Mouse (Mus musculus): ENCODE measurements around the gene Megf6. TPM values are rescaled to one million over a fixed set of nuclear protein-coding genes. Genes with fewer than 3 reads are reported as not detected.

Megf6 gene
- polyA plus RNA-seq, 1 experiment from 2014 or later: 5.8 TPM

DNA sequence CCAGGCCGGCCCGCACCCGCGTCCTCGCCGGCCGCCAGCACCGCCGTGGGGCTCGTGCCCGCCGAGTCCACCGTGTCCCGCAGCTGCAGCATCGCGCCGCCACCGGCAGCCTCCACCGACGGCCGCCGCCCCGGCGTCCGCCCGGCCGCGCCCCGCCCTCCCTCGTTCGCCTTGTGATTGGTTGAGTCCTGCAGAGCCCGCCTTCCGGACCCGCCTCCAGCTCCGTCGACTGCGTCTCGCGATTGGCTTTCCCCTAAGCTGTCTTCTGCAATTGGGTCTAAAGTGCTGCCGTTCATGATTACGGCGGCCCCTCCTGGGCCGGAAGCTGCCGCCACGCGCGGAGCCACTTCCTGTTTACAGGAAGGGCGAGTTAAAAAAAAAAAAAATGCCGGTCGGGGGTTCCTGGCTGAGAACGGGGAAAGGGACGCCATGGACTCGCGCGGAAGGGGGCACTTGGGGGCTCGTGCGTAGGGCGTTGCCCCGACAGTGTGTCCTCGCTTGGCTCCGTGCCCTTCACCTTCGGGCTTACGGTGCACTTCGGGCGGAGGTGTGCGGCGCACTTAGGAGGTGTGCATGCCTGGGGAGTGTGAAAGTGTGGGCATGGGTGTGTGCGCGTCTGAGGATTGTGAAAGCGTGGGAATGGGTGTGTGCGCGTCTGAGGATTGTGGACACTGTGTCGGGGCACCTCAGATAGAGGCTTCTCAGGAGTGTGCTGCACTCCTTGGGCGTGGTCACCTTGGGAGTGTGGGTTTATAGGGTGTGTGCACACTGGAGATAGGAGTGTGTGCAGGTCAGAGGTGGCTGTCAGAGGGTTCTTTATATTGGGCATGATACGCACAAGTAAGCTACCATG lies 9.8 kb upstream of the Megf6 start, which contains the start of gene Tprgl:
TSS of gene Tprgl (minus strand) at position 129 of the 853 bp plus-strand sequence.
- 1% methylated on average over 75 of the region's 75 CpGs for WGBS
- Histone ChIP-seq H3K36me3 (ENCODE audit: poor library complexity, severe bottlenecking) (peaks cover 33% of the 10 kb centered on the region), H3K27ac (peak within 1 kb of the TSS; percentile 61), H3K4me3 (peak within 1 kb of the TSS; percentile 88), H3K4me1 (peaks cover 22% of the 10 kb centered on the region), H3K9me3 (replicated peaks) (no peaks in the 10 kb centered on the region), H3K4me2 (peak within 1 kb of the TSS; percentile 93), H3K27me3 (no peaks in the 10 kb centered on the region), H3K9ac (peak within 1 kb of the TSS; percentile 81)
- peak; percentile 98 for ATAC-seq

DNA sequence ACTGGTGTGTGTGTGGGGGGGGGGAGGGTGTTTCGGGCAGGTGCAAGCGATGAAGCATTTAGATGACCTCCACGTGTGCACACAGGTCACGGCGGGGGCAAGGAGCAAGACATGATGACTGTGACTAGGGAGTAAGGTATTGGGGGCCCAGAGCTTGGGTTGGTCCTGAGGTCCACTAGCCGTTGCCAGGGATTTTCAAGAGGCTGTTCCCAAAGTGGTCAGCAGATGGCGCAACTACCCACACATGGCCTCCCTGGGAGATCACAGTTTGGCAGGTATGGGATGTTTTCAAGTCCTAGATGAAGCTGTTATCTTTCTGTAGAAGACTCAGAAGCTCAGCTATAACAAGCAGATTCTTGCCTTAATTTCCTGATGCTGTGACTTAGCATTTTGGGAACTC lies 7.2 kb upstream of the Megf6 start:
- Histone ChIP-seq H3K36me3 (ENCODE audit: poor library complexity, severe bottlenecking) (peaks cover 7% of the 10 kb centered on the region), H3K4me2 (no peak overlapping the region), H3K9ac (no peak overlapping the region), H3K27me3 (peaks cover under 1% of the 10 kb centered on the region; the same call in 1 of the 2 replicates), H3K27ac (no peak overlapping the region), H3K4me1 (peaks cover 22% of the 10 kb centered on the region), H3K4me3 (no peak overlapping the region), H3K9me3 (replicated peaks) (no peaks in the 10 kb centered on the region)
- 13% methylated on average over 7 of the region's 7 CpGs for WGBS
- ATAC-seq: no peak

DNA sequence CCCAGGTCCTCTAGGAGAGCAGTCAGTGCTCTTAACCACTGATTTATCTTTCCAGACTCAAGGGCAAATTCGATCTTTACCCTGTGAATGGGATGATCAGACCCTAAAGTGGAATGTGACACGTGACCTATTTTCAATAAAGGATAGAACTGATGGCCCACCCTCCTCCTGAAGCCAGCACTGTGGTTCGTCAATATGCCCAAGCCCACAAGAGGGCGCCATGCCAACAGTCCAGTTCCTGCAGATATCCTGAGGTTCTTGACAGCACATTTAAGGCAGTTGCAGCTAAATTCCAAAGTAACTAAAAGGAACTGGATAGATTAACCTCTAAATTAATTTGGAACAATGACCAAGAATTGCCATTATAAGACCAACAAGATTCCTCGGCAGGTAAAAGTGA lies 3.5 kb upstream of the Megf6 start:
- ATAC-seq: no peak
- Histone ChIP-seq H3K36me3 (ENCODE audit: poor library complexity, severe bottlenecking) (no peaks in the 10 kb centered on the region), H3K9ac (no peak overlapping the region), H3K27me3 (peaks cover 37% of the 10 kb centered on the region), H3K27ac (no peak overlapping the region), H3K4me2 (no peak overlapping the region), H3K4me1 (peaks cover 18% of the 10 kb centered on the region), H3K4me3 (no peak overlapping the region), H3K9me3 (replicated peaks) (no peaks in the 10 kb centered on the region)
- WGBS: 27% methylated on average over 5 of the region's 5 CpGs

DNA sequence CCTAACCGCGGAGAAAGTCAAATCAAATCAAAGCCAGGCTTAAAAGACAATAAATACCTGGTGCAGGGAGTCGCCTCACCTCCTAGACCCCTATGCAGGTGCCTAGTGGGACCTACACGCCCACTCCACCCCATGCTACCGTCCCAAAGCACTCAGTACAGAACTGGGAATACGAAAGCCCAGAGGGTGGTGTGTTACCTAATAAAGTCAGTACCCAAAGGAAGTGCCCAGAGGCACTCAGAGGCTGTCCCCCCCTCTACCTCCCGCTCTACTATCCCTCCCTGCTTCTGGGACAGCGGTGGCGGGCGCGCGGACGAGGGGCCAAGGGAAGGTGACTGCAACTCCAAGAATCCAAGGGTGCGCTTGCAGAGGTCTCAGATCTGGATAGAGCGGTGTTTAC lies 509 bp upstream of the Megf6 start:
- peak; percentile 33; the same call in 1 of the 2 replicates for ATAC-seq
- Histone ChIP-seq H3K4me3 (peak overlapping the region; percentile 57), H3K36me3 (ENCODE audit: poor library complexity, severe bottlenecking) (no peaks in the 10 kb centered on the region), H3K27ac (no peak overlapping the region), H3K9me3 (replicated peaks) (no peaks in the 10 kb centered on the region), H3K4me1 (peaks cover 26% of the 10 kb centered on the region), H3K4me2 (peak overlapping the region; percentile 98), H3K27me3 (peaks cover 47% of the 10 kb centered on the region), H3K9ac (peak overlapping the region; percentile 40; the same call in 1 of the 2 replicates)
- 0% methylated on average over 15 of the region's 15 CpGs for WGBS

DNA sequence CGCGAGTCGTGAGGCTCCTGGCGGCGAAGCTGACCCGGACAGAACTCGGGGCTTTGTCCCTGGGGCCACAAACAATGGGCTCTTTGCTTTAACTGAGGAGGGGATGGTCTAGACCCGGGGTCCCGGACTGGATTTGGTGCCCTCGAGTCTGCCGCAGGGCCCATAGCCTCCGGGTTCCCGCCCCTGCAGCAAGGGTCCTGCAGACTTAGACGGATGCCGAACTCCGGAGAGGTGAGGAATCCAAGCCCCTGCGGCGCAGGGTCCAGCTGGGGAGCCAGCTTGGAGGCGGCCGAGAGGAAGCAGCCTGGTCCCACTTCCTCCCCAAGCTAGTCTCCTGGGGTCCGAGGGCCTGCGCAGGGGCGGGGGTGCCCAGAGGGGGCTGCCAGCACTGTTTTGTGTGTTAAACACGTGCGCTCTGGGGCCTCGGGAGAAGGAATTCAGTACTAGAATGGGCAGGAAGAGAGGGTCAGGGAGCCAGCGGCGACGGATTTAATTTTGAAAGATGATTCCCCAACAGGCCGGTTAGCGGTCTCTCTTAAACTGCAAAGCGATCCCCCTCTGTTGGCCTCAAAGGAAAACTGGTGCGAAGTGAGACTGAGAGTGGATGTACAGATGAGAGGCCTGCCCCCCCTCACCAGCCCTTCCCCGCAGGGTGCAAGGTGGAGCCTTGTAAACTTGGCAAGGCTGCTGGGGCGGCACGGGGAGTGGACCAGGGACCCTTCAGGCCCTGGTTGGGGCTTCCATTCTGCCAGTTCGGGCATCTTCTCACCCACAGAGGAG lies 811 bp downstream of the Megf6 start:
- Histone ChIP-seq H3K4me1 (peaks cover 26% of the 10 kb centered on the region), H3K36me3 (ENCODE audit: poor library complexity, severe bottlenecking) (no peaks in the 10 kb centered on the region), H3K4me3 (peak overlapping the region; percentile 57), H3K9me3 (replicated peaks) (no peaks in the 10 kb centered on the region), H3K27me3 (peaks cover 47% of the 10 kb centered on the region), H3K9ac (peak overlapping the region; percentile 62), H3K27ac (no peak overlapping the region), H3K4me2 (peak overlapping the region; percentile 98)
- 1% methylated on average over 37 of the region's 37 CpGs for WGBS
- ATAC-seq: peak; percentile 39; the same call in 1 of the 2 replicates

DNA sequence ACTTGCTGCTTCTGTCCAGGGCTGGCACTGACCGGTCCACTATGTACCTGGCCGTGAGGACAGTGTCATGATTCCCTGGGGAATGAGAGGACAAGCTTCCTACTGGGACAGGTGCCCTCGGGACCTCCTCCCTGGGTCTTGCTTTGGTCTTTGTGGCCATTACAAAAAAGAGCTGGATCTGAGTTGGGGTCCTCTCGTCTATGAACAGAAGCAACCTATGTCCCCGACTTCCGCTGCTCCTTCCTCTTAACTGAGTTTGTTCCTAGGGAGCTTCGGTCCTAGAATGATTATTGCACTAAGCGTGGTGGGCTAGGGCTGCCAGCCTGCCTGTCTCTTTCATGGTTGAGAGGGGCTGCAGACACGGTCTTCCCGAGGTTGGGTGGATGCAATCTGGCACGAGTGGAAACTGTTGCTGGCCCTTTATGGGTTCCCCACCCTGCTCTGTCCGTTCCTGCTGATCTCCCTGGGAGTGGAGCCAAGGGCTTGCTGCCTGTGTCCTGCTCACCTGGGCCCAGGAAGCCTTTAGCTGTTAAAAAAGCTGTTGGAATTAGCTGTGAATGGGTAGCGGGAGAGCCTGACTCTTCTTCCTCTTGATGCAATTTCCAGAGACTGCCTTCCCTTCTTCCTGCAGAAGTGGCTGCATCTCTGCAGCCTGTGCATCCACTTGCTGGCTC lies 1.5 kb downstream of the Megf6 start:
- Histone ChIP-seq H3K27me3 (peaks cover 47% of the 10 kb centered on the region), H3K4me1 (peaks cover 26% of the 10 kb centered on the region), H3K9me3 (replicated peaks) (no peaks in the 10 kb centered on the region), H3K4me3 (peak overlapping the region; percentile 57), H3K9ac (peak overlapping the region; percentile 62; the same call in 1 of the 2 replicates), H3K27ac (no peak overlapping the region), H3K4me2 (peak overlapping the region; percentile 98), H3K36me3 (ENCODE audit: poor library complexity, severe bottlenecking) (no peaks in the 10 kb centered on the region)
- 44% methylated on average over 13 of the region's 13 CpGs for WGBS
- no peak for ATAC-seq

DNA sequence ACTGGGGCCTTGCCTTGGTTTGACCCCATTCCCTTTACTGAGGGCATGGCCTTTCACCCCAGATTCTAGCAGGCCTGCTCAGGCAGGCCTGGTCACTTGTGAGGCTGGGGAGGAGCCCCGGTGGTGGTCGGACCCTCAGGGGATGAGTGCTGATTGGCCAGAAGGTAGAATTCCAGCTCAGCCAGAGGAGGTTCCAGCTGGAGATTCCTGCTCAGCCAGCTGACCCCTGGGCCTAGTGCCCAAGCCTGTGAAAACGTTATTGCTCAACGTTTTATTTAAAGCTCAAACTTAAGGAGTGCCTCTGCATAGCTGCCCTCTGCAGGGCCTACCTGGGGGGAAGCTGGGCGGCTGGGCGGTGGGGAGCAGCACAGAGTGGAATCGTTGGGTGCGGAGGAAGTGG lies 6.7 kb downstream of the Megf6 start:
- Histone ChIP-seq H3K27me3 (peaks cover 9% of the 10 kb centered on the region), H3K4me2 (no peak overlapping the region), H3K9me3 (replicated peaks) (no peaks in the 10 kb centered on the region), H3K4me1 (peaks cover 5% of the 10 kb centered on the region; the same call in 1 of the 2 replicates), H3K27ac (no peak overlapping the region), H3K4me3 (no peak overlapping the region), H3K36me3 (ENCODE audit: poor library complexity, severe bottlenecking) (no peaks in the 10 kb centered on the region), H3K9ac (no peak overlapping the region)
- ATAC-seq: no peak
- WGBS: 72% methylated on average over 8 of the region's 8 CpGs

DNA sequence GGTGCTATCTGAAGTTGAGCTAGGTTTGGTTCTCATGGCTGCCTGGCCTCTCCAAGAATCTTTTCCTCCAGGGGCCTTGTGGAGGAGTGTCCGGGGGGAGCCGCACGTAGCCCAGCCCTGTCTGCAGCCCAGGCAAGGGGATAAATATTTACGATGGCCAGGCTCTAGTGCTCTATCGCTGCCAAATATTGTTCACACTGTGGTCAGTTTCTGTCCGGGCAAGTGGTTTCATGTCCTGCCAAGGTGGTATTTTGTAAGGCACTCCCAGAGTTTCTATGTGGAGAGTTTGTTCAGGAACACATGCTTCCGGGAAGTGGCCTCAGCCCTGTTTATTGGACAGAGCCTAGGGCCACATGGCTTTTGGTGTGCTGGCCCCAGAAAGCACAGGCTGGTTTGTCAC lies 10.5 kb downstream of the Megf6 start:
- WGBS: 93% methylated on average over 7 of the region's 7 CpGs
- no peaks in the 10 kb centered on the region for H3K4me1 ChIP-seq
- H3K27ac ChIP-seq: no peak overlapping the region
- no peaks in the 10 kb centered on the region for H3K9me3 ChIP-seq (replicated peaks)
- ATAC-seq: no peak
- H3K9ac ChIP-seq: no peak overlapping the region
- no peaks in the 10 kb centered on the region for H3K27me3 ChIP-seq
- no peak overlapping the region for H3K4me2 ChIP-seq
- no peaks in the 10 kb centered on the region for H3K36me3 ChIP-seq (ENCODE audit: poor library complexity, severe bottlenecking)
- no peak overlapping the region for H3K4me3 ChIP-seq

DNA sequence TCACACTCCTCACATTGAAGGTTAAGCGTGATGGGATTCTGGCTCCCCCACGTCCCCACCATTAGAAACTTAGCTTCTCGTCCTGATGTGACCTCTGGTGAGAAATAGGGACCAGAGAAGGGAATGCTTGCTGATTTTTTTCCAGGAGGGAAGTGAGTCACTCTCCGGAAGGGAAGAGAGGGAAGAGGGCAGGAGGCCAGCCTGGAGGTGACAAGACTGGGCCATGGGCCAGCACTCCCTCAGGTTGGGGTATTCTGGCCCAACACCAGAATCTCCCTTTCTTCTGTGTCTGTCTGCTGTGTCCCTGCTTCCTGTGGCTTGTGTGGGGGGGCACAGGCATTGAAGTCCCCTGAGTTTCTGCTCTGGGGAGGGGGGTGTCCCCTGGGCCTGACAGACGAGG lies 13.0 kb downstream of the Megf6 start:
- no peak for ATAC-seq
- 81% methylated on average over 5 of the region's 5 CpGs for WGBS
- no peak overlapping the region for H3K4me3 ChIP-seq
- no peaks in the 10 kb centered on the region for H3K4me1 ChIP-seq
- H3K9ac ChIP-seq: no peak overlapping the region
- no peaks in the 10 kb centered on the region for H3K9me3 ChIP-seq (replicated peaks)
- H3K27ac ChIP-seq: no peak overlapping the region
- no peak overlapping the region for H3K4me2 ChIP-seq
- H3K36me3 ChIP-seq (ENCODE audit: poor library complexity, severe bottlenecking): no peaks in the 10 kb centered on the region
- H3K27me3 ChIP-seq: no peaks in the 10 kb centered on the region

DNA sequence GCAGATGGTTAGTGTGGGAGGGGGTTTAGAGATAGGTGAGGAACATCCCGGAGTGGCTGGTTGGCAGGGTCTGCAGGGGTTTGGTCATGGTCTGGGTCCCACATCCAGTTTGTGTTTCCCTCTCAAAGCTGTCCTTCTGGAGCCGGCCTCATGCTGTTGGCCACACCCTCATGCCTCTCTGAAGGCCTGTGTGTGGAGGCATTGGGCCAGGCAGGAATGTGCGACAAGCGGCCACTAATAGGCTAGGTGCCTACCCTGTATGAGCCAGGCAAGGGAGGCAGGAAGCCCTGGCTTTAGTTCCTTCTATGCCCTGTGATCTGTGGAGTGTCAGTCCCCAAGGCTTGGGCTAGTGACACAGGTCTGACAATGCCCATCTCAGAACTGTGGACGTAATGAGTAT lies 14.5 kb downstream of the Megf6 start:
- WGBS: 87% methylated on average over 5 of the region's 5 CpGs
- Histone ChIP-seq H3K36me3 (ENCODE audit: poor library complexity, severe bottlenecking) (no peaks in the 10 kb centered on the region), H3K27ac (no peak overlapping the region), H3K9ac (no peak overlapping the region), H3K4me1 (no peaks in the 10 kb centered on the region), H3K4me3 (no peak overlapping the region), H3K27me3 (no peaks in the 10 kb centered on the region), H3K4me2 (no peak overlapping the region), H3K9me3 (replicated peaks) (no peaks in the 10 kb centered on the region)
- no peak for ATAC-seq

DNA sequence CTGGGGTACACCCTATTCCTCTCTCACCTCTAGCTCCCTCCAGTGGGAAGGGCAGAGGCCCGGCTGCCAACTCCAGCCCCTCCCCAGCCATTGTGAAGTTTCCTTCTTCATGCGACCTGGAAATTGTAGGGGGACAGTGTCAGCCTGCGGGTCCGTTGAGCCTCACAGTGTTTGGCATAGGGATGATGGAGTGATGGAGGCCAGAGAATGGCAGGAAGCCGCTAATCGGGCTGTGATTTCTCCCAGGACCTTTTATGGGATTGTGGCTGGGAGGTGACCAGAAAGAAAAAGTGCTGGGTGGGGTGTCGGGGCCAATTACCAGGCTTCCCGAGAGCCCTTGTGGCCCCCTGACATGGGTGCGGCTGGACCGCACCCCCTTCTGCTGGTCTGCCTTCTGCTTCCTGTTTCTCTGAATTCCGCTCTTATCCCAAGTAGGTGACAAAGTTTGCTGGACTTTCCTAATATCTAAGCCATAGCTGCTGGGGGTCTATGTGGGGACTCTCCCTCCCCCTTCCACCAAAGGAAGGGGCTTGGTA lies 15.5 kb downstream of the Megf6 start:
- H3K4me2 ChIP-seq: no peak overlapping the region
- no peaks in the 10 kb centered on the region for H3K4me1 ChIP-seq
- H3K27me3 ChIP-seq: no peaks in the 10 kb centered on the region
- H3K4me3 ChIP-seq: no peak overlapping the region
- no peaks in the 10 kb centered on the region for H3K36me3 ChIP-seq (ENCODE audit: poor library complexity, severe bottlenecking)
- WGBS: 86% methylated on average over 11 of the region's 11 CpGs
- no peak overlapping the region for H3K27ac ChIP-seq
- no peak overlapping the region for H3K9ac ChIP-seq
- H3K9me3 ChIP-seq (replicated peaks): no peaks in the 10 kb centered on the region
- ATAC-seq: no peak
